Mouse (Mus musculus) G1E-ER4 (cell line): ENCODE data around the gene Nudt21. TPM values are rescaled to one million over a fixed set of nuclear protein-coding genes. Genes with fewer than 3 reads are reported as not detected.

Experiments
- GATA1 ChIP-seq: IDR thresholded peaks from one replicate; pipeline ENCODE4 v1.8.0; 2012; ENCODE audit warnings: low read length, inconsistent platforms
- polyA plus RNA-seq: library from polyadenylated mRNA; stranded (reverse); fragments of >175 nt; gene quantifications from 2 replicates; pipeline ENCODE4 v1.2.3, GENCODE M21; 2012

Nudt21 gene
- polyA plus RNA-seq, 1 experiment, result 554 TPM

GRCm38 (mm10) chr8:93972971-93973734 lies 63.7 kb downstream of the Nudt21 start:
- TF ChIP-seq GATA1, result no peak

- TF ChIP-seq GATA1, result no peak
Observed at GRCm38 (mm10) chr8:93972211-93972610, 64.6 kb downstream of the Nudt21 start.

GRCm38 (mm10) chr8:93971451-93971850 lies 65.4 kb downstream of the Nudt21 start:
- no peak for TF ChIP-seq GATA1

- no peak for TF ChIP-seq GATA1
Observed at GRCm38 (mm10) chr8:93969626-93970340, 67.0 kb downstream of the Nudt21 start.

- no peak for TF ChIP-seq GATA1
Observed at GRCm38 (mm10) chr8:93968293-93968692, 68.5 kb downstream of the Nudt21 start.

Other genes with a start within 250 kb of the Nudt21 start
- gene Gnao1, start 227.1 kb downstream of the Nudt21 start, polyA plus RNA-seq, result not detected in 2 replicates
- gene Amfr, start 24.2 kb downstream of the Nudt21 start, polyA plus RNA-seq, result 22.9 and 36.4 TPM in 2 replicates
- 8.3 and 8.8 TPM in 2 replicates for gene Ogfod1, start 167 bp upstream of the Nudt21 start, polyA plus RNA-seq
- 1.6 and 2.0 TPM in 2 replicates for gene Bbs2, start 61.9 kb upstream of the Nudt21 start, polyA plus RNA-seq
- not detected in 2 replicates for gene Mt4, start 100.2 kb upstream of the Nudt21 start, polyA plus RNA-seq
- gene Mt3, start 115.6 kb upstream of the Nudt21 start, polyA plus RNA-seq, result 0.68 and 0.93 TPM in 2 replicates
- gene Mt2, start 135.6 kb upstream of the Nudt21 start, polyA plus RNA-seq, result 6,255 and 9,858 TPM in 2 replicates
- gene Mt1, start 142.1 kb upstream of the Nudt21 start, polyA plus RNA-seq, result 1,577 and 3,394 TPM in 2 replicates
- 6.5 and 10.0 TPM in 2 replicates for gene Nup93, start 177.5 kb upstream of the Nudt21 start, polyA plus RNA-seq